Mouse (Mus musculus) hindbrain, embryonic 14.5 days (tissue): ENCODE results near the gene Nfkbil1. TPM values are rescaled to one million over a fixed set of nuclear protein-coding genes. Genes with fewer than 3 reads are reported as not detected.

Experiments
- ATAC-seq: fragments of 200-750 bp; cut with Nextera tagmentation; 2 replicates; pipeline ENCODE4 v1.8.0; 2017; ENCODE audit warnings: moderate number of reproducible peaks, mild to moderate bottlenecking, moderate TSS enrichment, moderate library complexity; ENCODE audit not compliant: low FRiP score
- DNase-seq: peaks from one replicate; pipeline ENCODE4 v3.0.0-alpha.2; 2015; ENCODE audit warnings: low spot score
- H3K27ac ChIP-seq: fragments of 300-500 bp; sonication (generic); 2 replicates; pipeline ENCODE4 v1.5.1; 2014; ENCODE audit warnings: mild to moderate bottlenecking, moderate library complexity
- H3K27me3 ChIP-seq: fragments of 300-500 bp; sonication (generic); 2 replicates; pipeline ENCODE4 v1.6.1; 2014; ENCODE audit warnings: mild to moderate bottlenecking, low read length, mixed read lengths; ENCODE audit not compliant: control insufficient read depth, insufficient read depth
- H3K36me3 ChIP-seq: fragments of 300-500 bp; sonication (generic); replicated peaks from 2 replicates; pipeline ENCODE4 v1.6.1; 2014; ENCODE audit not compliant: control insufficient read depth, insufficient read depth
- H3K4me1 ChIP-seq: fragments of 300-500 bp; sonication (generic); replicated peaks from 2 replicates; pipeline ENCODE4 v1.6.1; 2014; ENCODE audit warnings: antibody characterized with exemption, low read length, mixed read lengths; ENCODE audit not compliant: control insufficient read depth, insufficient read depth
- H3K4me2 ChIP-seq: fragments of 300-500 bp; sonication (generic); replicated peaks from 2 replicates; pipeline ENCODE4 v1.6.1; 2014; ENCODE audit warnings: mild to moderate bottlenecking, moderate library complexity
- H3K4me3 ChIP-seq: fragments of 300-500 bp; sonication (generic); replicated peaks from 2 replicates; pipeline ENCODE4 v1.5.1; 2014; ENCODE audit warnings: mild to moderate bottlenecking, low read length
- H3K9ac ChIP-seq: fragments of 300-500 bp; sonication (generic); 2 replicates; pipeline ENCODE4 v1.6.1; 2014
- H3K9me3 ChIP-seq: fragments of 300-500 bp; sonication (generic); 2 replicates; pipeline ENCODE4 v1.6.1; 2016; ENCODE audit warnings: low read length; ENCODE audit not compliant: control insufficient read depth
- WGBS: fragments of 180-500 bp; shearing (Covaris S2); extraction: QIAGEN DNeasy Blood & Tissue Kit; methylation state at CpG from one replicate; pipeline ENCODE4 v1.1.7; 2014; 5-methylcytosine and 5-hydroxymethylcytosine counted together
- polyA plus RNA-seq: library from polyadenylated mRNA; unstranded; fragments of >200 nt; fragmentation: Nextera tagmentation; extraction: Ambion mirVana; gene quantifications from 2 replicates; pipeline ENCODE4 v1.2.1, GENCODE M21; 2014

The Nfkbil1 gene
- polyA plus RNA-seq, 1 experiment from 2014 or later: 3.5 TPM

DNA sequence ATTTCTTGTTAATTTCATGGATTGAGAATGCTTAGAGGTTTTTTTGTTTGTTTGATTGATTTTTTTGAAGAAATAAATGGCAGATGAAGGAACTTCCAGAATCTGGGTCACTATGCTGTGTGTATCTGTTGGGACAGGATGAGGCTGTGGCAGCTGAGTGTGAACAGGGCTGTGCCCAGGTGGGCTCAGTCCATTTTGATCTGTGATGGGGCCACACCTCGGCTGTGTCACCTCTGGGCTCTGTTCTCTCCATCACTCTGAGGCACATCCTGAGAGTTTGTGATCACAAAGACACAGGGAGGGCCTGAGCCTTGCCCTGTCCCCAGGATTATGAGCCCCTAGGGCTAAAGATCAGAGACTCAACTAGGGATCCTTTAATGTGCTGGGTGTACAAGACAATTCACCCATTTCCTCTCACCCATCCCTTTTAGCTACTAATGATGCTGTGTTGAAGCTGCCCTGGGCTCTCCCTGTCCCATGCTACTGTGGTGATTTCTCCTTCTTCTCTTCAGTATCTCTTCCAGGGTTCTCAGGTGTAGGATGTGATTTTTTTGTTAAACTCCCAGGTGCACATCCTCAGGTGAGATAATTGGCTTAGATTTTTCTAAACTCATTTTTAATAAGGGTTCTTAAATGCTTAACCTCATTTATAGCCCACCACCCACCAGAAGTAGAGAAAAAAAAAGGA, 32.0 kb upstream of the Nfkbil1 start:
- WGBS: 70% methylated on average over 1 of the region's 1 CpGs
- no peak overlapping the region for H3K4me2 ChIP-seq
- H3K9me3 ChIP-seq: no peaks in the 10 kb centered on the region
- no peaks in the 10 kb centered on the region; the same call in 1 of the 2 replicates for H3K4me1 ChIP-seq
- H3K9ac ChIP-seq: no peak overlapping the region
- no peak for ATAC-seq
- no peak for DNase-seq
- no peak overlapping the region for H3K27ac ChIP-seq
- no peak overlapping the region for H3K4me3 ChIP-seq
- no peaks in the 10 kb centered on the region for H3K36me3 ChIP-seq
- peaks cover 3% of the 10 kb centered on the region; the same call in 1 of the 2 replicates for H3K27me3 ChIP-seq

DNA sequence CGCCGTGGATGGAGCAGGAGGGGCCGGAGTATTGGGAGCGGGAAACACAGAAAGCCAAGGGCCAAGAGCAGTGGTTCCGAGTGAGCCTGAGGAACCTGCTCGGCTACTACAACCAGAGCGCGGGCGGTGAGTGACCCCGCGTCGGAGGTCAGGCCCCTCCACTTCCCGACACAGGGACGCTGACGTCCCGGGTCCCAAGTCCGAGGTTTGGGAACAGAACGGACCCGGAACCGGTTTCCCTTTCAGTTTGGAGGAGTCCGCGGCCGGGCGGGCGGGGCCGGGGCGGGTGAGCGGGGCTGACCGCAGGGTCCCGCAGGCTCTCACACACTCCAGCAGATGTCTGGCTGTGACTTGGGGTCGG, 27.9 kb upstream of the Nfkbil1 start:
- Histone ChIP-seq H3K27me3 (peaks cover 3% of the 10 kb centered on the region; the same call in 1 of the 2 replicates), H3K27ac (no peak overlapping the region), H3K36me3 (no peaks in the 10 kb centered on the region), H3K4me2 (peak overlapping the region; percentile 91), H3K4me3 (peak overlapping the region; percentile 74), H3K4me1 (no peaks in the 10 kb centered on the region; the same call in 1 of the 2 replicates), H3K9me3 (no peaks in the 10 kb centered on the region), H3K9ac (peak overlapping the region; percentile 77)
- DNase-seq (no peak), ATAC-seq (peak; percentile 6; the same call in 1 of the 2 replicates)
- WGBS: under 1% methylated on average over 31 of the region's 31 CpGs

DNA sequence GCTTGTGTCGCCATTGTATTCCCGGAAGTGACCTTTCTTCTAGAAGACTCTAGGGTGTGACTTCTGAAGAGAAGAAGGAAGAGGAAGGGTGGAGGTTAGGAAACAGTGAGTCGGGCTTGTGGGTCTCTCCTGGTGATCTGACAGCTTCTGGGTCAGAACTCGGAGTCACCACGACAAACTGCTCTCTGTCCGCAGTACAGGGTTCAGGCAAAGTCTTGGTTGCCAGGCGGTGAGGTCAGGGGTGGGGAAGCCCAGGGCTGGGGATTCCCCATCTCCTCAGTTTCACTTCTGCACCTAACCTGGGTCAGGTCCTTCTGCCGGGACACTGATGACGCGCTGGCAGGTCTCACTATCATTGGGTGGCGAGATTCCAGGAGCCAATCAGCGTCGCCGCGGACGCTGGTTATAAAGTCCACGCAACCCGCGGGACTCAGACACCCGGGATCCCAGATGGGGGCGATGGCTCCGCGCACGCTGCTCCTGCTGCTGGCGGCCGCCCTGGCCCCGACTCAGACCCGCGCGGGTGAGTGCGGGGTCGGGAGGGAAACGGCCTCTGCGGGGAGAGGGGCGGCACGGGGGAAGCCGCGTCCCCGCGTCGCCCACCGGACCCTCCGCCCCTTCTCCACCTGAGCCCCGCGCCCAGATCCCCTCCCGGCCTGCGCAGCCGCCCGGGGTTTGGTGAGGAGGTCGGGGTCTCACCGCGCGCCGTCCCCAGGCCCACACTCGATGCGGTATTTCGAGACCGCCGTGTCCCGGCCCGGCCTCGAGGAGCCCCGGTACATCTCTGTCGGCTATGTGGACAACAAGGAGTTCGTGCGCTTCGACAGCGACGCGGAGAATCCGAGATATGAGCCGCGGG, 27.3 kb upstream of the Nfkbil1 start, which contains the start of gene H2-D1:
H2-D1 (plus strand) TSS at position 67 of the 859 bp plus-strand sequence.
- under 1% methylated on average over 71 of the region's 73 CpGs for WGBS
- peak; percentile 94 for DNase-seq
- no peaks in the 10 kb centered on the region for H3K9me3 ChIP-seq
- peak within 1 kb of the TSS; percentile 77 for H3K9ac ChIP-seq
- H3K27ac ChIP-seq: no peak within 1 kb of the TSS
- ATAC-seq: peak; percentile 93
- H3K4me3 ChIP-seq: peak within 1 kb of the TSS; percentile 74
- peak within 1 kb of the TSS; percentile 91 for H3K4me2 ChIP-seq
- no peaks in the 10 kb centered on the region for H3K36me3 ChIP-seq
- no peaks in the 10 kb centered on the region; the same call in 1 of the 2 replicates for H3K4me1 ChIP-seq
- H3K27me3 ChIP-seq: peaks cover 3% of the 10 kb centered on the region; the same call in 1 of the 2 replicates

DNA sequence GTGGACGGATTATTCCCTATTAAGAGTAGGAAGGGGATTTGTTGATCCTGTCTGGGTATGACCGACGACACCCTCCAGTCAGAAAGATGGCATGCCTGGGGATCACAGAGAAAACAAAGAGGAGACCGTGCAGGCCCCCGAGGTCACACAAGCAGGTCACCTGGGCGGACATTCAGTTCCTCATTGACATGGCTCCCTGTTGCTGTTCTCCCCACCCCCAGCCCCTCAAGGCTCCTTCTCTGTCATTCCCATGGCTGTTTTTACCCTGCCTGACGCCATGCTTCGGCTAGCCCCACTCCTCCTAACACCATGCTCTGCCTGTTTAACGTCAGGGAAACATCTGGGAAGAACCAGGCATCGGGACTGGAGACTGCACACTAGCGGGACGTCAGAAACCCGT, 26.1 kb upstream of the Nfkbil1 start:
- WGBS: 71% methylated on average over 13 of the region's 13 CpGs
- DNase-seq (no peak), ATAC-seq (no peak)
- H3K27me3 ChIP-seq: peaks cover 3% of the 10 kb centered on the region; the same call in 1 of the 2 replicates
- H3K9ac ChIP-seq: no peak overlapping the region
- H3K27ac ChIP-seq: no peak overlapping the region
- H3K36me3 ChIP-seq: no peaks in the 10 kb centered on the region
- no peaks in the 10 kb centered on the region for H3K9me3 ChIP-seq
- no peaks in the 10 kb centered on the region; the same call in 1 of the 2 replicates for H3K4me1 ChIP-seq
- H3K4me2 ChIP-seq: no peak overlapping the region
- no peak overlapping the region for H3K4me3 ChIP-seq

DNA sequence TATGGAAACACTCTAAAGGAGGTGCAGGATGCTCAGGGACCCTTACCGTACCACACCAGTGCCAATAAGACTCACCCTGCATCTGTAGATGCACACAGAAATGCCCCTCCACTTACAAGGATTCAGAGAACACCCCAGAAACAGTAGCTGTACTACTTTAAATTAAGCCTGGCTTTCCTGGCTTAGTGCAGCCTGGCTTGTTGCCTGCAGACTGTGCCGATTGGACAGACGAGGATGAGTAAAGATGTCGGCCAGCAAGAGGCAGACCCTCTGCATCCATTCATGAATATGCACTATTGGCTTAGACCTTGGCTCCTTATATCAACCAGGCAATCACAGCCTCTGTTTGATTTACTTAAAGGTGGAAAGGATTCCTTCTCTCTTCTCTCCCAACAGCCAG, 24.0 kb upstream of the Nfkbil1 start:
- WGBS: 73% methylated on average over 4 of the region's 4 CpGs
- Histone ChIP-seq H3K27ac (no peak overlapping the region), H3K36me3 (no peaks in the 10 kb centered on the region), H3K4me1 (no peaks in the 10 kb centered on the region; the same call in 1 of the 2 replicates), H3K4me2 (no peak overlapping the region), H3K9me3 (no peaks in the 10 kb centered on the region), H3K4me3 (no peak overlapping the region), H3K27me3 (peaks cover 3% of the 10 kb centered on the region; the same call in 1 of the 2 replicates), H3K9ac (no peak overlapping the region)
- DNase-seq (no peak), ATAC-seq (no peak)

DNA sequence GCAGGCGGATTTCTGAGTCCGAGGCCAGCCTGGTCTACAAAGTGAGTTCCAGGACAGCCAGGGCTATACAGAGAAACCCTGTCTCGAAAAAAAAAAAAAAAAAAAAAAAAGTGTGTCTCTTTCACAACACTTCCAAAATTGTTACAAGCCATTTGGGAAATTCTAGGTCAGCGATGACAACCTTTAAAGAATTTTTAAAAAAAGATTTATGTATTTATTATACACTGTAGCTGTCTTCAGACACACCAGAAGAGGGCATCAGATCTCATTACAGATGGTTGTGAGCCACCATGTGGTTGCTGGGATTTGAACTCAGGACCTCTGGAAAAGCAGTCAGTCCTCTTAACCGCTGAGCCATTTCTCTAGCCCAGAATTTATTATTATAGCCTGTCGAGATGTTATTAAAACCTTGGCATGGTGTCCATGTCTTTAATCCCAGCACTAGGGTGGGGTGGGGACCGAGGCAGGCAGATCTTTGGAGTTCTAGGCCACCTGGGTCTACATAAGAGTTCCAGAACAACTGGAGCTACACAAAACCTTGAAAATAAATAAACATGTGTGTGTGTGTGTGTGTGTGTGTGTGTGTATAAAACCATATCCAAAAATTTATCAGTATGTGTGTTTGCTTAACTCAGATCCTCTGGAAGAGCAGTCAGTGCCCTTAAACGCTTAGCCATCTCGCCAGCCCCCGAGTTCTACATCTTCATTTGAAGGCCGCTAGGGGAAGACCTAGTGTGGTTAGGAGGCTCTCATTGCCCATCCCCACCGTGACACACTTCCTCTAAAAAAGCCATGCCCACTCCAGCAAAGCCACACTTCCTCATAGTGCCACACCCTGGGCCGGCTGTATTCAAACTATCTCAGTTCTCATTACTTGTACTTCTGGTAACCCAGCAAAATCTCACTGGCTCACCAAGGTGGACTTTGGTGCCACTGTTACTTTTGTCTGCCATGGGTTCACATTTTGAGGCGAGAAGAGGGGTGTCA, 23.2 kb upstream of the Nfkbil1 start:
- no peak overlapping the region for H3K4me3 ChIP-seq
- H3K4me2 ChIP-seq: 0 out of 2 replicates have a peak overlapping the region, but pooled peaks have one; percentile 33
- H3K9me3 ChIP-seq: no peaks in the 10 kb centered on the region
- WGBS: 65% methylated on average over 13 of the region's 14 CpGs
- DNase-seq: no peak
- H3K27me3 ChIP-seq: no peaks in the 10 kb centered on the region
- ATAC-seq: no peak
- H3K27ac ChIP-seq: no peak overlapping the region
- H3K4me1 ChIP-seq: no peaks in the 10 kb centered on the region; the same call in 1 of the 2 replicates
- H3K36me3 ChIP-seq: peaks cover 7% of the 10 kb centered on the region
- H3K9ac ChIP-seq: no peak overlapping the region

DNA sequence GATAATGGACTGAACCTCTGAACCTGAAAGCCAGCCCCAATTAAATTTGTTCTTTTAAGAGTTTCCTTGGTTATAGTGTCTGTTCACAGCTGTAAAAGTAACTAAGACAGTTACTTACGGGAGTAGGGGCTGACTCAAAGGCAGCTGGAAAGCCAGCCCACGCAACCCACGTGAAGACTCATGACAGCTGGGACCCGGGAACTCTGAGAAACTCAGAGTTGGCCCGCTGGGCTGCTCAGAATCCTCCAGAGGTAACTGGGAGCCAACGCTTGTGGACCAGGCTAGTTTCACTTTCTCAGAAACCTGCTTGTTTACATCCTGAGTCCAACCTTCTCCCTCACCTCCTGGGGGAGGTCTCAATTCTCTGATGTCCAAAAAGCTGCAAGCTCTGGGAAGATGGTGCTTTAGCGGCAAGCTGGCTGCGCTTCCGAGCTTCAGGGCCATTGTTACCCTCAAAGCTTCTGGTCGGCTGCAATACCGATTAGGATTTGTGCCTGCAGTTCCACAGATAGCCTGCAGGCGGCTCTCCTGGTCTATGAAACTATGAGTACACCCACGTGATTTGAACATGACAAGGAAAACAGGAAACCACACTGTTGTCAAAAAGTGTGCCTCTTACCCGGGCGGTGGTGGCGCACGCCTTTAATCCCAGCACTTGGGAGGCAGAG, 22.4 kb upstream of the Nfkbil1 start:
- Histone ChIP-seq H3K9ac (peak overlapping the region; percentile 29; the same call in 1 of the 2 replicates), H3K27ac (no peak overlapping the region), H3K4me1 (no peaks in the 10 kb centered on the region; the same call in 1 of the 2 replicates), H3K4me3 (no peak overlapping the region), H3K36me3 (peaks cover 15% of the 10 kb centered on the region), H3K27me3 (no peaks in the 10 kb centered on the region), H3K9me3 (no peaks in the 10 kb centered on the region), H3K4me2 (peak overlapping the region; percentile 33)
- 13% methylated on average over 17 of the region's 17 CpGs for WGBS
- peak; percentile 91 for DNase-seq
- no peak for ATAC-seq

DNA sequence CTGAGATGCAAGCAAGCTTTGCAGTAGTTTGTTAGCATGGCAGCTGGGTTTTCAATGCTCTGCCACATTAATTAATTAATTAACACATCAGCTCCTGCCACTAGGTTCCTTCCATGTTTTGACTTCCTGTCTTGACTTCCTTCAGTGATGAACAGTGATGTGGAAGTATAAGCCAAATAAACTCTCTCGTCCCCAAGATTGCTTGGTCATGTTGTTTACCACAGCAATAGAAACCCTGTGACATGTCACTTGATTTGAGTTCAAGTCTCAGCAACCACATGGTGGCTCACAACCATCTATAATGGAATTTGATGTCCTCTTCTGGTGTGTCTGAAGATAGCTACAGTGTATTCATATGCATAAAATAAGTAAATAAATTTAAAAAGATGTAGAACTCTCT, 21.8 kb upstream of the Nfkbil1 start:
- Histone ChIP-seq H3K9me3 (no peaks in the 10 kb centered on the region), H3K9ac (no peak overlapping the region), H3K4me1 (no peaks in the 10 kb centered on the region), H3K27me3 (no peaks in the 10 kb centered on the region), H3K4me2 (no peak overlapping the region), H3K4me3 (no peak overlapping the region), H3K27ac (no peak overlapping the region), H3K36me3 (peaks cover 21% of the 10 kb centered on the region)
- WGBS: 89% methylated on average over 1 of the region's 1 CpGs
- DNase-seq (no peak), ATAC-seq (no peak)
